Comparison of ENCODE assay signal across 29 mouse cellular contexts in genomic region chr5:115179596-115179995, GRCm38 (mm10). TPM values are rescaled to one million over a fixed set of nuclear protein-coding genes. Genes with fewer than 3 reads are reported as not detected.
A peak's percentile ranks its signal among the peaks of the same experiment; 100 is the strongest.
DNase-seq lines count a peak whose midpoint lies in the region; ATAC-seq and TF ChIP-seq lines count a peak whose summit lies in the region.
"Had no signal": no experiment of that assay in that cellular context is flagged by ENCODE, and none has a peak within 500 bp of the region (broad histone marks: within the 10 kb centered on the region; RNA-seq: fewer than 3 reads in every experiment).

No protein-coding gene starts in this region.

- TF ChIP-seq CTCF in cerebellum, adult 2 months (IDR thresholded peaks at IDR 0.05; ENCODE audit: borderline replicate concordance, insufficient read depth, low read depth, low read length), result 0 out of 2 replicates have a peak, but pooled peaks have one; percentile 7
- TF ChIP-seq CTCF in MEL (IDR thresholded peaks at IDR 0.05 in 2 of 3, conservative IDR thresholded peaks at IDR 0.05 in 1 of 3; ENCODE audit: control insufficient read depth in 1 of 3, insufficient read depth in 1 of 3, low read depth in 2 of 3, low read length in 3 of 3, poor library complexity in 1 of 3, severe bottlenecking in 1 of 3), result peak in 1 of 3 experiments; percentile 21; a peak in 2 of 6 replicates

- H3K9ac ChIP-seq in midbrain, embryonic 11.5 days (ENCODE audit: low read length), result no peak overlapping the region
- no peak overlapping the region for H3K9ac ChIP-seq in midbrain, embryonic 13.5 days (replicated peaks)
- H3K9ac ChIP-seq in MEL (ENCODE audit: control insufficient read depth, low read depth, low read length, poor library complexity, severe bottlenecking), result no peak overlapping the region
- H3K9ac ChIP-seq: embryonic facial prominence, embryonic 12.5 days; embryonic facial prominence, embryonic 15.5 days; heart, embryonic 12.5 days; heart, embryonic 15.5 days; hindbrain, embryonic 14.5 days had no signal

- peaks cover 25% of the 10 kb centered on the region for H3K4me1 ChIP-seq in cerebellum, adult 2 months (ENCODE audit: control insufficient read depth, insufficient read depth, low read length)
- peaks cover 6% of the 10 kb centered on the region; the same call in 1 of the 2 replicates for H3K4me1 ChIP-seq in midbrain, embryonic 11.5 days (ENCODE audit: control insufficient read depth, insufficient read depth, low read length)
- peaks cover 14% of the 10 kb centered on the region for H3K4me1 ChIP-seq in midbrain, embryonic 13.5 days (replicated peaks)
- peaks cover 0 to 2% of the 10 kb centered on the region in 2 experiments; a peak in 1 of 4 replicates for H3K4me1 ChIP-seq in MEL (ENCODE audit: control insufficient read depth in 1 of 2, insufficient read depth in 2 of 2, low read length in 2 of 2)

- no peaks in the 10 kb centered on the region for H3K79me2 ChIP-seq in MEL (ENCODE audit: control insufficient read depth, insufficient read depth, low read length, poor library complexity)

- DNase-seq in cerebellum, adult 2 months, result no peak
- DNase-seq in cerebellum, adult 11-12 months, result no peak
- DNase-seq in midbrain, embryonic 11.5 days (ENCODE audit: low spot score, missing footprints), result peak; percentile 54
- no peak for DNase-seq in MEL (ENCODE audit: low read depth, low spot score)
- no peak for DNase-seq in gastrocnemius, adult 8-10 months (ENCODE audit: low spot score in 2 of 2)
- no peak for DNase-seq in gastrocnemius, postnatal 25 days
- DNase-seq: adrenal gland, adult 8-10 months; adrenal gland, postnatal 25 days; B cell, adult 2 months; cerebellum, adult 18-20 months; cerebellum, adult 9-11 months; cerebellum, postnatal 25 days; gastrocnemius, postnatal 10 days; heart, adult 11 months; heart, postnatal 10 days; heart, postnatal 4 days had no signal

- no peaks in the 10 kb centered on the region for H3K27me3 ChIP-seq in cerebellum, adult 2 months (ENCODE audit: control insufficient read depth, insufficient read depth, low read length)
- no peaks in the 10 kb centered on the region for H3K27me3 ChIP-seq in midbrain, embryonic 11.5 days (ENCODE audit: control insufficient read depth, insufficient read depth, low read length)
- H3K27me3 ChIP-seq in midbrain, embryonic 13.5 days, result peaks cover 6% of the 10 kb centered on the region; the same call in 1 of the 2 replicates
- no peaks in the 10 kb centered on the region for H3K27me3 ChIP-seq in MEL (ENCODE audit: control insufficient read depth in 1 of 2, insufficient read depth in 2 of 2, low read length in 2 of 2)
- H3K27me3 ChIP-seq: embryonic facial prominence, embryonic 12.5 days; embryonic facial prominence, embryonic 15.5 days; heart, embryonic 15.5 days had no signal

- no peak overlapping the region for H3K27ac ChIP-seq in cerebellum, adult 2 months (ENCODE audit: insufficient read depth, low read length)
- H3K27ac ChIP-seq in midbrain, embryonic 11.5 days (ENCODE audit: low read depth, low read length), result no peak overlapping the region
- no peak overlapping the region for H3K27ac ChIP-seq in midbrain, embryonic 13.5 days
- H3K27ac ChIP-seq in MEL (ENCODE audit: control insufficient read depth, low read depth, low read length), result no peak overlapping the region
- H3K27ac ChIP-seq: embryonic facial prominence, embryonic 12.5 days; embryonic facial prominence, embryonic 15.5 days; heart, embryonic 15.5 days; hindbrain, embryonic 14.5 days; hindbrain, postnatal 0 days had no signal

- no peak for ATAC-seq in midbrain, embryonic 11.5 days (ENCODE audit: low FRiP score)
- no peak for ATAC-seq in midbrain, embryonic 13.5 days
- ATAC-seq: activated CD4-positive, CD25-positive, alpha-beta regulatory T cell, adult 4 months; forebrain, embryonic 14.5 days; hindbrain, postnatal 0 days; inflammation-experienced regulatory T-cells, adult 6 months; intestine, embryonic 16.5 days had no signal

- WGBS in cerebellum, adult 2 months, result 94% methylated on average over 11 of the region's 11 CpGs
- WGBS in midbrain, embryonic 11.5 days, result 92% methylated on average over 11 of the region's 11 CpGs
- 95% methylated on average over 11 of the region's 11 CpGs for whole genome bisulfite sequencing in midbrain, embryonic 13.5 days

- no peaks in the 10 kb centered on the region for H3K36me3 ChIP-seq in midbrain, embryonic 11.5 days (ENCODE audit: control insufficient read depth, insufficient read depth, low read length)
- no peaks in the 10 kb centered on the region for H3K36me3 ChIP-seq in midbrain, embryonic 13.5 days
- no peaks in the 10 kb centered on the region; a peak in 1 of 4 replicates for H3K36me3 ChIP-seq in MEL (ENCODE audit: control insufficient read depth in 1 of 2, insufficient read depth in 2 of 2, low read length in 2 of 2)
- H3K36me3 ChIP-seq: embryonic facial prominence, embryonic 12.5 days; embryonic facial prominence, embryonic 15.5 days; G1E; heart, embryonic 12.5 days; heart, embryonic 15.5 days had no signal

- no peak overlapping the region for H3K4me3 ChIP-seq in cerebellum, adult 2 months (replicated peaks; ENCODE audit: insufficient read depth, low read depth, low read length)
- no peak overlapping the region for H3K4me3 ChIP-seq in midbrain, embryonic 11.5 days (ENCODE audit: low read depth, low read length)
- no peak overlapping the region for H3K4me3 ChIP-seq in midbrain, embryonic 13.5 days (replicated peaks)
- no peak overlapping the region for H3K4me3 ChIP-seq in MEL (ENCODE audit: control insufficient read depth in 1 of 2, insufficient read depth in 1 of 2, low read depth in 2 of 2, low read length in 2 of 2)
- H3K4me3 ChIP-seq: embryonic facial prominence, embryonic 12.5 days; embryonic facial prominence, embryonic 15.5 days; heart, embryonic 12.5 days; heart, embryonic 15.5 days had no signal

- peak; percentile 30 for TF ChIP-seq RAD21 in MEL (IDR thresholded peaks at IDR 0.05; ENCODE audit: low read depth, low read length)

- H3K4me2 ChIP-seq in midbrain, embryonic 11.5 days, result no peak overlapping the region
- H3K4me2 ChIP-seq in midbrain, embryonic 13.5 days (replicated peaks), result no peak overlapping the region
- H3K4me2 ChIP-seq: embryonic facial prominence, embryonic 12.5 days; embryonic facial prominence, embryonic 15.5 days; heart, embryonic 12.5 days; heart, embryonic 15.5 days; hindbrain, embryonic 14.5 days had no signal

- H3K9me3 ChIP-seq in midbrain, embryonic 11.5 days (ENCODE audit: control insufficient read depth, low read length), result no peaks in the 10 kb centered on the region
- no peaks in the 10 kb centered on the region for H3K9me3 ChIP-seq in midbrain, embryonic 13.5 days
- H3K9me3 ChIP-seq in MEL (replicated peaks; ENCODE audit: insufficient read depth, low read length), result no peaks in the 10 kb centered on the region
- H3K9me3 ChIP-seq: embryonic facial prominence, embryonic 12.5 days; embryonic facial prominence, embryonic 15.5 days; G1E; heart, embryonic 12.5 days; heart, embryonic 15.5 days had no signal

- TF ChIP-seq EP300 in MEL (IDR thresholded peaks at IDR 0.05; ENCODE audit: low read depth in 1 of 2, low read length in 2 of 2), result no peak

- no peak for TF ChIP-seq POLR2A in cerebellum, adult 2 months (IDR thresholded peaks at IDR 0.05; ENCODE audit: borderline replicate concordance, insufficient read depth, low read length)
- no peak for TF ChIP-seq POLR2A in MEL (IDR thresholded peaks at IDR 0.05; ENCODE audit: control insufficient read depth in 1 of 2, insufficient read depth in 1 of 2, low read depth in 1 of 2, low read length in 2 of 2, poor library complexity in 1 of 2)

TF ChIP-seq in MEL, 35 proteins besides CTCF, POLR2A, EP300 and RAD21:
- TF ChIP-seq ZNF384 (IDR thresholded peaks at IDR 0.05; ENCODE audit: low read depth, low read length) (peak; percentile 67), MAZ (IDR thresholded peaks at IDR 0.05; ENCODE audit: low read depth, low read length) (no peak)
TF ChIP-seq in MEL: peak in this region for 1.

RNA-seq across cellular contexts. Expression of gene Cabp1, which starts 14.6 kb away (rescaled TPM):
- 278 and 294 TPM in 2 replicates for polyA plus RNA-seq in cerebellum, adult 2 months (2012; rRNA removed)
- polyA plus RNA-seq in midbrain, embryonic 11.5 days (2014; fragmentation: Nextera tagmentation; extraction: Ambion mirVana), result 1.1 and 2.3 TPM in 2 replicates
- 2.0 and 2.7 TPM in 2 replicates for polyA plus RNA-seq in midbrain, embryonic 13.5 days (2015; fragmentation: Nextera tagmentation; extraction: Ambion mirVana)
- 0.35 and 0.52 TPM in 2 replicates for total RNA-seq in MEL (2012; rRNA removed)
- 1 to 10 TPM in 1 of 2 experiments, not detected in 1; 1.7 TPM for polyA plus RNA-seq in MEL (2012; ENCODE audit: insufficient read depth in 1 of 2, insufficient read length in 2 of 2, low read depth in 1 of 2, low replicate concordance in 2 of 2, missing spikeins in 1 of 2)
- 1 to 10 TPM in 1 of 4 experiments, under 1 TPM in 3; 0.22 to 1.1 (median 0.38) TPM for total RNA-seq in gastrocnemius, adult 8-10 months (2022)
- total RNA-seq in gastrocnemius, postnatal 25 days (2021), result 1 to 10 TPM; 1.6 TPM
- total RNA-seq: common myeloid progenitor, adult 5-6 weeks had no signal
- polyA plus RNA-seq: G1E; inflammation-experienced regulatory T-cells, adult 6 months had no signal

RNA-seq across cellular contexts. Expression of gene Mlec, which starts 21.6 kb away (rescaled TPM):
- 66.0 and 80.2 TPM in 2 replicates for polyA plus RNA-seq in cerebellum, adult 2 months (2012; rRNA removed)
- polyA plus RNA-seq in midbrain, embryonic 11.5 days (2014; fragmentation: Nextera tagmentation; extraction: Ambion mirVana), result 30.0 and 37.3 TPM in 2 replicates
- polyA plus RNA-seq in midbrain, embryonic 13.5 days (2015; fragmentation: Nextera tagmentation; extraction: Ambion mirVana), result 21.1 and 25.3 TPM in 2 replicates
- total RNA-seq in MEL (2012; rRNA removed), result 146 and 167 TPM in 2 replicates
- 100 to 1,000 TPM in 1 of 2 experiments, not detected in 1; 156 TPM for polyA plus RNA-seq in MEL (2012; ENCODE audit: insufficient read depth in 1 of 2, insufficient read length in 2 of 2, low read depth in 1 of 2, low replicate concordance in 2 of 2, missing spikeins in 1 of 2)
- 100 to 1,000 TPM; 140 to 220 (median 197) TPM for total RNA-seq in gastrocnemius, adult 8-10 months (2022)
- total RNA-seq in gastrocnemius, postnatal 25 days (2021), result 100 to 1,000 TPM; 156 to 196 TPM

RNA-seq across cellular contexts. Expression of gene Unc119b, which starts 44.8 kb away (rescaled TPM):
- polyA plus RNA-seq in cerebellum, adult 2 months (2012; rRNA removed), result 34.0 and 36.1 TPM in 2 replicates
- polyA plus RNA-seq in midbrain, embryonic 11.5 days (2014; fragmentation: Nextera tagmentation; extraction: Ambion mirVana), result 55.1 and 64.6 TPM in 2 replicates
- polyA plus RNA-seq in midbrain, embryonic 13.5 days (2015; fragmentation: Nextera tagmentation; extraction: Ambion mirVana), result 37.4 and 43.4 TPM in 2 replicates
- total RNA-seq in MEL (2012; rRNA removed), result 15.8 and 18.6 TPM in 2 replicates
- polyA plus RNA-seq in MEL (2012; ENCODE audit: insufficient read depth in 1 of 2, insufficient read length in 2 of 2, low read depth in 1 of 2, low replicate concordance in 2 of 2, missing spikeins in 1 of 2), result 10 to 100 TPM in 1 of 2 experiments, not detected in 1; 25.7 TPM
- total RNA-seq in gastrocnemius, adult 8-10 months (2022), result 10 to 100 TPM in 2 of 4 experiments, 1 to 10 TPM in 2; 8.6 to 11.7 (median 9.8) TPM
- total RNA-seq in gastrocnemius, postnatal 25 days (2021), result 10 to 100 TPM; 10.2 to 12.9 TPM

RNA-seq across cellular contexts. Expression of gene Pop5, which starts 56.0 kb away (rescaled TPM):
- polyA plus RNA-seq in cerebellum, adult 2 months (2012; rRNA removed), result 168 and 177 TPM in 2 replicates
- polyA plus RNA-seq in midbrain, embryonic 11.5 days (2014; fragmentation: Nextera tagmentation; extraction: Ambion mirVana), result 91.0 and 98.7 TPM in 2 replicates
- polyA plus RNA-seq in midbrain, embryonic 13.5 days (2015; fragmentation: Nextera tagmentation; extraction: Ambion mirVana), result 87.7 and 110 TPM in 2 replicates
- total RNA-seq in MEL (2012; rRNA removed), result 166 and 208 TPM in 2 replicates
- 100 to 1,000 TPM; 103 to 388 TPM for polyA plus RNA-seq in MEL (2012; ENCODE audit: insufficient read depth in 1 of 2, insufficient read length in 2 of 2, low read depth in 1 of 2, low replicate concordance in 2 of 2, missing spikeins in 1 of 2)
- 10 to 100 TPM; 27.3 to 40.7 (median 38.0) TPM for total RNA-seq in gastrocnemius, adult 8-10 months (2022)
- total RNA-seq in gastrocnemius, postnatal 25 days (2021), result 10 to 100 TPM; 29.2 to 30.7 TPM

Comparison
In these comparisons a context has a peak if more than half of its experiments do, and no peak if none do; other contexts are left out.
1. RNA of gene Cabp1, which starts 14.6 kb away (polyA plus RNA-seq): 278 to 294 TPM in cerebellum, adult 2 months; 2.0 to 2.7 TPM in midbrain, embryonic 13.5 days, 1.7 TPM in MEL and 1.1 to 2.3 TPM in midbrain, embryonic 11.5 days; every median in the first group is over 10 times any median in the second.